Mouse (Mus musculus) heart, postnatal 0 days (tissue): ENCODE results near the gene Kcnh2.

Experiments
- CTCF ChIP-seq: IDR thresholded peaks from 2 replicates; pipeline ENCODE4 v1.5.1; 2016; ENCODE audit warnings: antibody characterized with exemption, control low read depth, low read depth
- EP300 ChIP-seq: IDR thresholded peaks from 2 replicates; pipeline ENCODE4 v1.6.1; 2016; ENCODE audit warnings: antibody characterized with exemption, low read depth

DNA sequence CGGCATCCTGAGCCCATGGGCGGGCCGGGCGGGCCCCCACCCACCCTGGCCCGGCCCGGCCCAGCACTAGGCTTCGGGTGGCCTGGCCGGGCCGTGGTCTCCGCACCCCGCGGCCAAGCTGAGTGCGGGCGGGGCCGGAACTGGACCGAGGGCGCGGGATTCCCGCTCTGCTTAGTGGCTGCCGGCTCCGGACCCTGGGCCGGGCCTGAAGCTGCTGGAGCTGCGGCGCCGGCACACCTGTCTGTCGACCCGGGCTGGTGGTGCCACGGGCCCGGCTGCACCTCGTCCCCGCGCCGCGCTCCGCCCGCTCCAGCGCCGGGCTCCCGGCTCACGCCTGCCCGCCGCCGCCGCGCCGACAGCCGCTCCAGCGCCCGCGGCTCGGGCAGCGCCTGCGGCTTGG lies at the start of gene Kcnh2:
- TF ChIP-seq CTCF (no peak), EP300 (no peak)
